Mouse (Mus musculus) colon, adult 2 months (tissue): ENCODE data around the gene Fam126b. TPM values are rescaled to one million over a fixed set of nuclear protein-coding genes. Genes with fewer than 3 reads are reported as not detected.

Experiments used
- polyA plus RNA-seq: library from polyadenylated mRNA; depleted of rRNA; stranded (reverse); fragments of >200 nt; gene quantifications from 2 replicates; pipeline ENCODE4 v1.2.3, GENCODE M21; 2012; rRNA removed

The Fam126b gene
- 0.49 and 0.59 TPM in 2 replicates for polyA plus RNA-seq

GRCm38 (mm10) chr1:58586171-58586997 is at the start of gene Fam126b, which contains the start of gene Ndufb3:
Fam126b (minus strand) TSS chr1:58586323.
Ndufb3 (plus strand) TSS chr1:58586384.

GRCm38 (mm10) chr1:58504577-58505254 is 81.4 kb downstream of the Fam126b start, which contains the start of gene Orc2:
Orc2 (minus strand) TSS chr1:58505109.

Other genes starting within 250 kb of the Fam126b start
- 14.2 and 18.8 TPM in 2 replicates for gene Bzw1, start 193.4 kb downstream of the Fam126b start, polyA plus RNA-seq
- gene Clk1, start 162.3 kb downstream of the Fam126b start, polyA plus RNA-seq, result 20.4 and 24.4 TPM in 2 replicates
- 11.3 and 14.0 TPM in 2 replicates for gene Nif3l1, start 141.2 kb downstream of the Fam126b start, polyA plus RNA-seq
- gene Ppil3, start 140.8 kb downstream of the Fam126b start, polyA plus RNA-seq, result 6.5 and 9.0 TPM in 2 replicates
- 9.3 and 9.4 TPM in 2 replicates for gene Orc2, start 81.2 kb downstream of the Fam126b start, polyA plus RNA-seq
- 22.3 and 23.0 TPM in 2 replicates for gene Ndufb3, start 61 bp upstream of the Fam126b start, polyA plus RNA-seq
- 0.14 and 0.24 TPM in 2 replicates for gene Als2cr12, start 109.7 kb upstream of the Fam126b start, polyA plus RNA-seq
- gene Cflar, start 125.2 kb upstream of the Fam126b start, polyA plus RNA-seq, result 23.8 and 30.2 TPM in 2 replicates
- gene Casp8, start 209.1 kb upstream of the Fam126b start, polyA plus RNA-seq, result 7.9 and 8.3 TPM in 2 replicates